Mouse (Mus musculus) layer of hippocampus, adult 2 months (tissue): Measurements from ENCODE around the gene Fignl2. TPM values are rescaled to one million over a fixed set of nuclear protein-coding genes. Genes with fewer than 3 reads are reported as not detected.
"Not testable (repeated sequence)": the region's sequence is repeated elsewhere in the genome, so short reads cannot be mapped to it uniquely, and the experiment has no call there.

Experiments used
- DNase-seq, 2 experiments: peaks; one replicate each; pipeline ENCODE4 v3.0.0; 2022; ENCODE audit warnings: low spot score in 2 of 2
- H3K27ac ChIP-seq: fragments of 200-600 bp; 2 replicates; pipeline ENCODE4 v1.8.1; 2022
- H3K4me3 ChIP-seq: fragments of 200-600 bp; 2 replicates; pipeline ENCODE4 v1.8.1; 2022; ENCODE audit warnings: mild to moderate bottlenecking
- CTCF ChIP-seq: fragments of 200-600 bp; conservative IDR thresholded peaks from 2 replicates; pipeline ENCODE4 v1.8.1; 2022; ENCODE audit warnings: antibody characterized with exemption, mild to moderate bottlenecking, moderate library complexity
- long read RNA-seq, 2 experiments: library from polyadenylated mRNA; stranded (forward); transcript quantifications; one replicate each; pipeline ENCODE4 v2.0.0; 2021; ENCODE audit warnings: borderline mapping rate in 2 of 2
- total RNA-seq, 2 experiments: library from RNA; stranded (reverse); gene quantifications; 2 replicates each; pipeline ENCODE4 v1.2.3; 2021

The Fignl2 gene
- total RNA-seq: 1 to 10 TPM; 1.1 to 1.7 TPM
- long read RNA-seq, experiment 1: 0 reads
- long read RNA-seq, experiment 2, full-length matches to known transcripts: 1 of 1 reads
- long read RNA-seq, experiment 2, partial matches to known transcripts: 0 of 1 reads
- long read RNA-seq, experiment 2, other reads (novel, unspliced or antisense): 0 of 1 reads

DNA sequence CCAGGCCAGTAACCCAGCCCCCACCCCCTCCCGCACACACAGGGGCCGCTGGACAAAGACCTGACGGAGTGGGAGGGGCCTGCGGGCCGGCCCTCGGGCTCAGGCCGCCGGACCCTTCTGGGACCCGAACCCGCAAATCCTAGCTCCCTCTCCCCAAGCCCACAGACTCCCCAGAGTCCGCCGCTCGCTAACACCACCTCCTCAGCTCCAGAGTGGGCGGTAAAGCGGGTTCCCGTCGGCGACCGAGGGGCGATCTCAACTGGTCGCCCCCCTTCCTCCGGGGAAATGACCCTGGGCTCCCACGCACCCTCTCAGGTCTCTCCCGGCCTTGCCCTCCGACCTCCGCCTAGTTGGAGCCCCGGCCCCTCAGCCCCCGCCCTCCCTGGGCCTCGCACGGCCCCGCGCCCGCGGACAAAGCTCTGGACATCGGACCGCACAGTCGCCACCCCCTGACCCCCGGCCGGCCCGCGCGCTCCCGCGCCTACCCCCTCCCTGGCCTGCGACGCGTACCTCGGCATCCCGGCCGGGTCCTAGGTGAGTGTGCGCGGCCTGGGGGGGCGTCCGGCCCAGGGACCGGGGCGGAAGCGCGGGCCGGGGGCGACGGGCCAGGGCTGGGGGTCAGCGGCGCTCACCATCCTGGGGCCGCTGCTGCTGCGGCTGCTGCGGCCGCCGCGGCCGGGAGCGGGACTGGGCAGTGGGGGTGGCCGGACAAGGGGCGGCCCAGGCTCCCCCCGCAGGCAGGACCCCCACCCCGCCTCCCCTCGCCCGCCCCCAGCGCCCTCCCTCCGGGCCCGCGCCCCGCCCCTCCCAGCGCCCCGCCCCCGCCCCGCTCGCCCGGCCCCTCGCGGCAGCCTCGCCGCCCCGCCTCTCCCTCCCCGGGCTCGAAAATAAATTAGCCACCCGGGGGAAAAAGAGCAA, at the start of gene Fignl2:
TSS of gene Fignl2 (minus strand) at position 755 of the 918 bp plus-strand sequence.
- Histone ChIP-seq H3K27ac (peak within 1 kb of the TSS; percentile 75), H3K4me3 (peak within 1 kb of the TSS; percentile 60)
- TF ChIP-seq CTCF: no peak
- no peak for DNase-seq

DNA sequence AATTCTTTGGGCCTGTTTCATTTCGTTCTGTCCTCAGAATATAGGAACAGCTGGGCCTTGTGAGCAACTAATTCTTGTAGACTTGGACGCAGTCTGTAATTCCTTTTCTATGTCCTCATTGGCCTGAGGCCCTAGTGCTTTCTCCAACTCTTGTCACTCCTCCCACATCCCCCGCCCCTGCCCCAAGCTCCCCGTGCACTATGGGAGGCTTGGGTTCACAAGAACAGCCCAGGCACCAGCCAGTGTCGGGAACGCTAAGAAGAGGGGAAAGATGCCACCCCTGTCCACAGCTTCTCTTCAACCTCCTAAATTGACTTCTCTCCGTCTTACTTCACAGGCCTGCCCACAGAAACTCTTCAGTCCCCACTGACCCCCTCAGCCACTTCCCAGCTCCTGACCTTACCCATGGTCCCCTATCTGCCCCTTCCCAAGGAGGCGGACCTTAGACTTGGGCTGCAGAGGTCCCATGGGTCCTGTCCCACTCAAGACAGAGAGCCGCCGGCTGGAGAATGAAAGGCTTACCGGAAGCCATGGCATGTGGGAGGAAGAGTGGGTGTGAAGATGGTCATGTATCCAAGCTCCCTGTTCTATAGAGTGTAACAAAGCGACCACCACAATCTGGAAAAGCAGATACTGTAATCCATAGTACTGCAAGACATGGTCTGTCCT, 48.6 kb upstream of the Fignl2 start:
- H3K4me3 ChIP-seq: no peak overlapping the region
- TF ChIP-seq CTCF: no peak
- H3K27ac ChIP-seq: no peak overlapping the region
- DNase-seq: no peak

DNA sequence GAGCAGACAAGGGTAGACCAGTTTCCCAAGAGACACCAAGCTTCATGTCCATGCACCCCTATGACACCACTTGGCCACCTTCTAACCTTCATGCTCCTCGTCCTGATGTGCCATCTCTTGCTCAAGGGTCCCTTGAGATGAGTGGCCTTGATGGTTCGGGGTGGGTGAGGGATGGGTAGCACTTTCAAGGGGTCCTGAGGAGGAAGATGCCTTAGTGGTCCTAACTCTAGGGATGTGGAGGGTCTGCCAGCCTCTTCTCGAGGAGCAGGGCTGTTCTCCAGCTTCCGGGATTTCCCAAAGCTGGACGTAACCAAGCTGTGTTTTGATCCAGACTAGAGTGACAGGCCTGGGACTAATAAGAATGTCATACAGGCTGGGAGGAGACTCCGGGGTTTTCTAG, 47.2 kb upstream of the Fignl2 start:
- TF ChIP-seq CTCF: no peak
- DNase-seq: no peak
- Histone ChIP-seq H3K27ac (no peak overlapping the region), H3K4me3 (no peak overlapping the region)

DNA sequence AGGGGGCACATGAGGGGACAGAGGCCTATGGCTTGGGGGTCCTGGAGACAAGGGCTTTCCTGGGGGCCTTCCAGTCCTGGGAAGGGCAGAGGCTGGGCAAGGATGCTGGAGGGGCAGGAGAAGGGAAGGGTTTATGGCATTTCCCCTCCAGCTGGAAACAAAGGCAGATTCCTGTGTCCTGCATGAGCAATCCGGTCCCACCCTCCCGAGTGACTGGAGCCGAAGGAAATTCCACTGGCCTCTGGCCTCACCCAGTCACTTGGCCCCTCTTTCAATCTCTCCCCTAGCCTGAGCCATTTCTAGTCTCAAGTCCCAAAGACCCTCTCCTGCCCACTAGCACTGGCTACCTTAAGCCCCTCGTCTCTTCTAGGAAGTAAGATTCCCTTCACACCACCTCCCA, 44.8 kb upstream of the Fignl2 start:
- Histone ChIP-seq H3K4me3 (no peak overlapping the region), H3K27ac (no peak overlapping the region; the same call in 1 of the 2 replicates)
- TF ChIP-seq CTCF: no peak
- no peak for DNase-seq

DNA sequence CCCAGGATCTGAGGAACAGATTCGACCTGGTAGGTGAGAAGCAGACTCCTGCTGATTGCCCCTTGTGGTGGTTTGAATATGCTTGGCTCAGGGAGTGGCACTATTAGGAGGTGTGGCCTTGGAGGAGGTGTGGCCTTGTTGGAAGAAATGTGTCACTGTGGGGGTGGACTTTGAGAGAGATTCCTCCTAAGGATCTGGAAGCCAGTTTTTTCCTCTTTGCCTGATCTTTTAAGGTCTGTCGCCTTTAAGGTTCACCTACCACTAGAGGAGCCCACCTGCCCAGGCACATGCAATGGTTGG, 43.9 kb upstream of the Fignl2 start:
- no peak overlapping the region for H3K4me3 ChIP-seq
- H3K27ac ChIP-seq: peak overlapping the region; percentile 23; the same call in 1 of the 2 replicates
- DNase-seq: no peak
- TF ChIP-seq CTCF: peak; percentile 30

DNA sequence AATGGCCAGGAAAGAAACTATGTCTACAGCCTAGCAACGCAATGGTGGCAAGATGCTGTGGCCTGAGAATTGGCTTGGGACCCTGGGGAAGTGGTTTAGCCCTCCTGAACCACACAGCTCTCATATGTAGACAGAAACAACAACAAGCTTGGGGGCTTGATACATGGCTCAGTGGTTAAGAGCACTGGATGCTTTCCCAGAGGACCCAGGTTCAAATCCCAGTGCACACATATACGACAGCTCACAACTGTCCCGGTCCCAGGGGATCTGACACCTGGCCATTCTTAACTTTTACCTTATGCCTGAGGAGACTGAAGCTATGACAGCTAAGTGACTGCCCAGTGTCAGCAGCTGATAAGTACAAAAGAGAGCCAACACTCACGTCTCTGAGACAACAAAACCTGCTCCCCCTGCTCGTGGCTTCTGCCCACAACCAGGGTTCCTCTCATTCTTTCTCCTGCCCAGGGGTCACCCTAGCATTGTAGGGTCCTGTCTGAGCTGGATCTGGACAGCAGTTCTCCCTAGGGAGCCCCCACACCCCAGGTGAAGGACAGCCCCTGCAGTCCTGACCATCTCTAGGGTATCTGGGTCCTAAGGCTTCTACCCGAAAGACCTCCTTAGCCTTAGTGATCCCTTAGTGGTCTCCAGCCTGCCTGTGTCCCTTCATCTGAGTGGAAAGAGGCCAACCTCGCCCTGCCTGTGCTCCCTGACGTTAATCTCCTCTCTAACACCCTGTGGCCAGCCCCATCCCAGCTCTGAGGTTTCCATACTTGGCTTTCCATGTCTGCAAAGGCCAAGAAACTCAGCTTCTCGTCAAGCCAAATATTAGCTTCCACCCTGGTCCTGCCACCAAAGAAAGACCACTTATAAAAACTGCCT, 43.3 kb upstream of the Fignl2 start:
- Histone ChIP-seq H3K27ac (no peak overlapping the region), H3K4me3 (no peak overlapping the region)
- no peak for TF ChIP-seq CTCF
- DNase-seq: no peak

DNA sequence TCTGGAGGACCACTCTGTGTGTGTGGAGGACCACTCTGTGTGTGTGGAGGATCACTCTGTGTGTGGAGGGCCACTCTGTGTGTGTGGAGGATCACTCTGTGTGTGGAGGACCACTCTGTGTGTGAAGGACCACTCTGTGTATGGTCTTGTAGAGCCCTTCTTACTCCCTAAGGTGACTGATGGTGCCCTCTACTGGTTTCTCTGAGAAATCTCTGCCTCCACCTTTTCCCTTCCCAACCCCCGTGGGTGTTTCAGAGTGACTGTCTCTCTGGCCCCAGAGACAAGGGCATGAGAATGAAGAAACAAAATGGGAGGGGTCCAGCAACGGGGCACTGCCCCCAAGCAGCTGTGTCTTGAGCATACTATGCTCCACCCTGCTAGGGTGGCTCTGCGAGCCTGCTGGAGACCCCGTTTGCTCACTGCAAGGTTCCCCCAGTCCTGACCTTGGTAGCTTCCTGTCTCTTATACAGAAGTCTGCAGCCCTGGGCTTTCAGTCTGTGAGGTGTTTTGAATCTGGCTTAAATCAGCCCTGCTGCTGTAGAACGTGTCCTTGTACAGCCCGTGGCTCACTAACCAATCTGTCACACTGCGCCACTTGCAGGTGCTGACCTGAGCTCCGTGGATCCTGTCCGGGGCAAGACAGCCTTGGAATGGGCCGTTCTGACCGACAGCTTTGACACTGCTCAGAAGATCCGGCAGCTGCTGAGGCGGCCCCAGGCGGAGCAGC, 40.2 kb upstream of the Fignl2 start:
- DNase-seq: peak; percentile 25 to 38
- Histone ChIP-seq H3K4me3 (no peak overlapping the region), H3K27ac (no peak overlapping the region)
- peak; percentile 78 for TF ChIP-seq CTCF

DNA sequence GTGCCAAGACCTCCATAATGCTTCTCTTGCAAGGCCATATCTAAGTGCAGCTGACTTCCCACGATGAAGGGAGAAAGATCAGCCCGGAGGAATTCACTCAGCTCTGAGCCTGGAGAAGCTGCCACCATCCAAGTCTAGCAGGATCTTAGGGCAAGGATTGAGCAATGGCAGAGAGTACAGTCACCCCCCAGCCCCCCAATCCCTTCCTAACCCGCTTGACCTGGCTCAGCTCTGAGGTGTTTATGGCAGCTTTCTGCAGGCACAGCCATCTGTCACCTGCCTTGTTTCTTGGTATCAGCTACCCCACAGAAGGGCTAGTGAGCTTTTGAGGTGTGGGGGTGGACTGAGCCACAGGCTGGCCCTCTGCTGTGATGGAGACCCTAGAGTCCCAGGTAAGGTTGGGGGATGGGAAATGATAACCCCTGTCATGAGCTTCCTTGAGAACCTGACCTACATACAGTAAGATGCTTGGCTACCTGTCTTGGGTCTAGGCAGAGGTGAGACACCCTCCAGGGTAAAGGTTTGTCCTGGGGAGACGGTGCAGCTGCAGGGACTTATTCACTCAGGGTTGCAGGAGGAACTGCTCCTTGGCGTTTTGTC, 37.2 kb upstream of the Fignl2 start, which contains the start of gene Ankrd33:
TSS of gene Ankrd33 (plus strand) at position 245 of the 600 bp plus-strand sequence.
- DNase-seq: no peak

DNA sequence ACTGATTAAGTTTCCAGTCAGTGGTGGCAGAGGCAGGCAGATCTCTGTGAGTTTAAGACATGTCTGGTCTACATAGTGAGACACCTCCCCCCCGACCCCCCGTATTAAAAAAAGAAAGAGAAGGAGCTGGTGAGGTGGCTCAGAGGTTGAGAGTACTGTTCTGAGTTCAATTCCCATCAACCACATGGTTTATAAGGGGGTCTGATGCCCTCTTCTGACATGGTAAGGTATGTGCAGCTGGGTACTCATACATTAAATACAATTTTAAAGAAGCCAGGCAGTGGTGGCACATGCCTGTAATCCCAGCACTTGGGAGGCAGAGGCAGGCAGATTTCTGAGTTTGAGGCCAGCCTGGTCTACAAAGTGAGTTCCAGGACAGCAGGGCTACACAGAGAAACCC, 35.4 kb upstream of the Fignl2 start:
- H3K27ac ChIP-seq, DNase-seq, H3K4me3 ChIP-seq: not testable (repeated sequence)
- peak; percentile 50 for TF ChIP-seq CTCF

More for the DNA sequence above, 37.2 kb upstream of the Fignl2 start, which contains the start of gene Ankrd33:
- Histone ChIP-seq H3K4me3 (no peak within 1 kb of the TSS), H3K27ac (no peak within 1 kb of the TSS)
- no peak for TF ChIP-seq CTCF

DNA sequence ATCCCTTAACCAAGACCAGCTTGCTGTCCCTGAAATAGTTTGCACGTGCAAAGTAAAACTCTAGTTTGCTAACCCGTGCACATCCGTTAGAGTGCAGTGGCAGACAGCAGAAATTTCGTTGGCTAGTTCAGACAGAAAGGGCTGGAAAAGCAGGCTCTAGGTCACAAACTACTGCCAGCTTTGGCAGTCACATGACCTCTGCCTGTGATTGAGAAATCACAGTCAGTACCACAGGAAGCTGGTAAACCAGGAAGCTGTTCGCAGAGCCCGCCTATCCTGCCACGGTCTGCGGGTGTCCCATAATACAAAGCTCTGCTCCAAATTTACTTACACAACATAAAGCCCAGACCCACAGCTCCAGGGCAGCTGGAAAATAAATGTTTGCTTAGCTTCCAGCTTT, 34.8 kb upstream of the Fignl2 start:
- no peak for TF ChIP-seq CTCF

DNA sequence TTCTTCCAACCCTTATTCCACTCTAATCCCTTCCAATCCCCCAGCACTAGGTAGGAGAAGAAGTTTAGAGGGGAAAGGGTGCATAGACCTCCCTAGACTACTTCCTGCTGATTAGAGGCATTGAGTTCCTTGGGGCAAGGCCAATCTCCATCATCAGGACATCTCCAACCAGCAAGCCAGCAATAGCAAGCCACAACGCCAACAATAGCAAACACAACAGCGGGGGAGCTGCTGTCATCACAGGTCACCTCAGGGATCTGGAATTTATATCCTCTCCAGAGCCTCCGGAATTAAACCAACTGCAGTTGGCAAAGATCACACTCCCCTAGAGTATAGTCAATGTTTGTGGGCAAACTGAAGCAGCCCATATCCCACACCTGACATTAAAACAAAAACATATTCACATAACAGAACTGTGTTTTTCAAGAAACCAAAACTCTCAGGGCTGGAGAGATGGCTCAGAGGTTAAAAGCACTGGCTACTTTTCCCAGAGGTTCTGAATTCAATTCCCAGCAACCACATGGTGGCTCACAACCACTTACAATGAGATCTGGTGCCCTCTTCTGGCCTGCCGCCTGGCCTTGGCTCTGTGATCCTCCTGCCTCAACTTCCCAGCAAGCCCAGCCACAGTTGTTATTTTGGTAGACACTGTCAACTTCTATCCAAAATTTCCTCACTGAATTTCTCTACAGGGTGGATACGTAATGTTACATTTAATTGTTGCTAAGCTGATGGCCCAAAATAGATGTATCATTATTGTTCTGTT, 29.7 kb upstream of the Fignl2 start:
- DNase-seq: no peak
- no peak overlapping the region for H3K27ac ChIP-seq
- peak; percentile 34 for TF ChIP-seq CTCF
- no peak overlapping the region for H3K4me3 ChIP-seq

More for the DNA sequence above, 34.8 kb upstream of the Fignl2 start:
- Histone ChIP-seq H3K4me3 (no peak overlapping the region), H3K27ac (0 out of 2 replicates have a peak overlapping the region, but pooled peaks have one; percentile 14)
- DNase-seq: no peak
